Mouse (Mus musculus): ENCODE measurements around the gene Mill2. TPM values are rescaled to one million over a fixed set of nuclear protein-coding genes. Genes with fewer than 3 reads are reported as not detected.

Gene Mill2
- polyA plus RNA-seq, 1 experiment from 2014 or later = not detected

DNA sequence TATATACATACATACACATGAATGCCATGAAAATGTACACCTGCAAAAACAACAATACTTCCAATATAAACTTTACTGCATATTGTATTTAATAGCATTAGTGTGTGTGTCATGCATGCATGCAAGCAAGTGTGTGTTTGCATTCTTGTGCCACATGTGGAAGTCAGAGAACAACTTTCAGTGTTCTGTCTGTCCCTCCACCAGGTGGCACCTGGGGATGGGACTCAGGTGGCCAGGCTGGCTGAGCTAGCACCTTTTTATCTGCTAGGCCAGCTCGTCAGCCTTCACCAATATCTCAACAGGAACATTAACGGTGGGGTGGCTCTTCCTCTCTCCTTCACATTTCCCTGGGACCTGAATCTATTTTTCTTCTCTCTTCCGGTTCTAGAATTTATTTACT, 62.7 kb downstream of the Mill2 start:
- 73% methylated on average over 3 of the region's 3 CpGs for WGBS
- no peaks in the 10 kb centered on the region; the same call in 1 of the 2 replicates for H3K36me3 ChIP-seq (ENCODE audit: control insufficient read depth, insufficient read depth, low read length)
- no peaks in the 10 kb centered on the region for H3K9me3 ChIP-seq (ENCODE audit: control insufficient read depth, low read length)

GRCm38 (mm10) chr7:18904971-18905370, 65.2 kb downstream of the Mill2 start:
- ATAC-seq (replicated peaks; ENCODE audit: low FRiP score) (no peak), DNase-seq (ENCODE audit: low spot score) (no peak)
- Histone ChIP-seq H3K4me3 (ENCODE audit: low read depth, low read length) (no peak overlapping the region), H3K4me1 (replicated peaks; ENCODE audit: control insufficient read depth, insufficient read depth, low read length) (peaks cover 2% of the 10 kb centered on the region; the same call in 1 of the 2 replicates), H3K27ac (ENCODE audit: low read depth, low read length) (no peak overlapping the region), H3K4me2 (ENCODE audit: low read depth, low read length, severe bottlenecking) (no peak overlapping the region), H3K27me3 (ENCODE audit: control insufficient read depth, insufficient read depth, low read length) (no peaks in the 10 kb centered on the region), H3K36me3 (ENCODE audit: control insufficient read depth, insufficient read depth, low read length) (no peaks in the 10 kb centered on the region; the same call in 1 of the 2 replicates), H3K9me3 (ENCODE audit: control insufficient read depth, low read length) (no peaks in the 10 kb centered on the region), H3K9ac (ENCODE audit: low read length) (no peak overlapping the region)
- WGBS = 64% methylated on average over 3 of the region's 3 CpGs

More for the DNA sequence above, 62.7 kb downstream of the Mill2 start:
- DNase-seq (ENCODE audit: low spot score) (no peak), ATAC-seq (replicated peaks; ENCODE audit: low FRiP score) (no peak)
- no peak overlapping the region for H3K4me3 ChIP-seq (ENCODE audit: low read depth, low read length)
- no peak overlapping the region for H3K9ac ChIP-seq (ENCODE audit: low read length)
- H3K27me3 ChIP-seq (ENCODE audit: control insufficient read depth, insufficient read depth, low read length) = no peaks in the 10 kb centered on the region
- no peaks in the 10 kb centered on the region for H3K4me1 ChIP-seq (replicated peaks; ENCODE audit: control insufficient read depth, insufficient read depth, low read length)
- H3K27ac ChIP-seq (ENCODE audit: low read depth, low read length) = no peak overlapping the region
- no peak overlapping the region for H3K4me2 ChIP-seq (ENCODE audit: low read depth, low read length, severe bottlenecking)

DNA sequence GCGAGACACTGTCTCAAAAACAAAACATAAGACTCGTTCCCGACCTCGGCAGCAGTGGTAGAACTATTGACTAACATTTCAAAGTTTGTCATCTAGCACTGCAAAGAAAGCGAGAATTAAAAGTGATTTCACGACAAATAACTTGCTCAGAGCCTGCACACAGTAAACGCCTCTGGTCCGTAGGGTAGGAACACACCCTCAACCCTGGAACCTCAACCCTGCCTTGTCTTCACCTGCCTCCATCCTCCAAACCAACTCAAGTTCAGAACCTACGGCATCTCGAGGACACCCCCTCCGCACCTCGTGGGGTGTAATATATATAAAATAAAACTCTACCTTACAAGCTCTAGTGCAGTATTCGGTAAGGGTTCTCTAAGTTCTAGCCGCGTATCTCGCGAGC, 70.0 kb downstream of the Mill2 start:
- peak; percentile 3; the same call in 1 of the 2 replicates for ATAC-seq (replicated peaks; ENCODE audit: low FRiP score)

GRCm38 (mm10) chr7:18910241-18910831, 70.6 kb downstream of the Mill2 start, which contains the start of gene Ccdc61:
Ccdc61 (minus strand) TSS chr7:18910415.
- DNase-seq (ENCODE audit: low spot score) (peak; percentile 97), ATAC-seq (replicated peaks; ENCODE audit: low FRiP score) (peak; percentile 99)
- Histone ChIP-seq H3K4me2 (ENCODE audit: low read depth, low read length, severe bottlenecking) (peak within 1 kb of the TSS; percentile 57), H3K9me3 (ENCODE audit: control insufficient read depth, low read length) (no peaks in the 10 kb centered on the region), H3K27me3 (ENCODE audit: control insufficient read depth, insufficient read depth, low read length) (no peaks in the 10 kb centered on the region), H3K4me1 (replicated peaks; ENCODE audit: control insufficient read depth, insufficient read depth, low read length) (peaks cover 2% of the 10 kb centered on the region; the same call in 1 of the 2 replicates), H3K36me3 (ENCODE audit: control insufficient read depth, insufficient read depth, low read length) (no peaks in the 10 kb centered on the region), H3K9ac (ENCODE audit: low read length) (peak within 1 kb of the TSS; percentile 58), H3K4me3 (ENCODE audit: low read depth, low read length) (peak within 1 kb of the TSS; percentile 63), H3K27ac (ENCODE audit: low read depth, low read length) (no peak within 1 kb of the TSS)
- under 1% methylated on average over 33 of the region's 33 CpGs for WGBS

More for the DNA sequence above, 70.0 kb downstream of the Mill2 start:
- Histone ChIP-seq H3K4me1 (replicated peaks; ENCODE audit: control insufficient read depth, insufficient read depth, low read length) (peaks cover 2% of the 10 kb centered on the region; the same call in 1 of the 2 replicates), H3K4me3 (ENCODE audit: low read depth, low read length) (peak overlapping the region; percentile 63), H3K9ac (ENCODE audit: low read length) (peak overlapping the region; percentile 58), H3K4me2 (ENCODE audit: low read depth, low read length, severe bottlenecking) (peak overlapping the region; percentile 50), H3K27ac (ENCODE audit: low read depth, low read length) (no peak overlapping the region), H3K27me3 (ENCODE audit: control insufficient read depth, insufficient read depth, low read length) (no peaks in the 10 kb centered on the region), H3K36me3 (ENCODE audit: control insufficient read depth, insufficient read depth, low read length) (no peaks in the 10 kb centered on the region), H3K9me3 (ENCODE audit: control insufficient read depth, low read length) (no peaks in the 10 kb centered on the region)
- no peak for DNase-seq (ENCODE audit: low spot score)
- 7% methylated on average over 17 of the region's 17 CpGs for WGBS

Other genes with a start within 250 kb of the Mill2 start
- gene Psg23, start 223.5 kb upstream of the Mill2 start, polyA plus RNA-seq (2014; fragmentation: Nextera tagmentation; extraction: Ambion mirVana) = not detected in 2 replicates
- not detected in 2 replicates for gene Psg21, start 183.2 kb upstream of the Mill2 start, polyA plus RNA-seq (2014; fragmentation: Nextera tagmentation; extraction: Ambion mirVana)
- gene Psg20, start 153.8 kb upstream of the Mill2 start, polyA plus RNA-seq (2014; fragmentation: Nextera tagmentation; extraction: Ambion mirVana) = not detected in 2 replicates
- gene Psg22, start 121.9 kb upstream of the Mill2 start, polyA plus RNA-seq (2014; fragmentation: Nextera tagmentation; extraction: Ambion mirVana) = not detected in 2 replicates
- not detected in 2 replicates for gene Psg19, start 41.4 kb upstream of the Mill2 start, polyA plus RNA-seq (2014; fragmentation: Nextera tagmentation; extraction: Ambion mirVana)
- not detected in 2 replicates for gene Psg17, start 18.4 kb upstream of the Mill2 start, polyA plus RNA-seq (2014; fragmentation: Nextera tagmentation; extraction: Ambion mirVana)
- 0.48 and 0.94 TPM in 2 replicates for gene Pglyrp1, start 31.4 kb downstream of the Mill2 start, polyA plus RNA-seq (2014; fragmentation: Nextera tagmentation; extraction: Ambion mirVana)
- gene Ccdc61, start 70.4 kb downstream of the Mill2 start, polyA plus RNA-seq (2014; fragmentation: Nextera tagmentation; extraction: Ambion mirVana) = 32.2 and 32.6 TPM in 2 replicates
- gene Nova2, start 85.9 kb downstream of the Mill2 start, polyA plus RNA-seq (2014; fragmentation: Nextera tagmentation; extraction: Ambion mirVana) = 6.9 and 8.3 TPM in 2 replicates
- gene Nanos2, start 147.4 kb downstream of the Mill2 start, polyA plus RNA-seq (2014; fragmentation: Nextera tagmentation; extraction: Ambion mirVana) = not detected in 2 replicates
- gene Mypop, start 151.3 kb downstream of the Mill2 start, polyA plus RNA-seq (2014; fragmentation: Nextera tagmentation; extraction: Ambion mirVana) = 4.6 and 4.7 TPM in 2 replicates
- 31.6 and 39.4 TPM in 2 replicates for gene Irf2bp1, start 164.1 kb downstream of the Mill2 start, polyA plus RNA-seq (2014; fragmentation: Nextera tagmentation; extraction: Ambion mirVana)
- gene Foxa3, start 183.6 kb downstream of the Mill2 start, polyA plus RNA-seq (2014; fragmentation: Nextera tagmentation; extraction: Ambion mirVana) = not detected in 2 replicates
- 31.0 and 39.7 TPM in 2 replicates for gene Sympk, start 184.4 kb downstream of the Mill2 start, polyA plus RNA-seq (2014; fragmentation: Nextera tagmentation; extraction: Ambion mirVana)
- not detected in 2 replicates for gene Rsph6a, start 214.7 kb downstream of the Mill2 start, polyA plus RNA-seq (2014; fragmentation: Nextera tagmentation; extraction: Ambion mirVana)
- gene Dmwd, start 236.3 kb downstream of the Mill2 start, polyA plus RNA-seq (2014; fragmentation: Nextera tagmentation; extraction: Ambion mirVana) = 20.9 and 25.4 TPM in 2 replicates
- gene Dmpk, start 243.9 kb downstream of the Mill2 start, polyA plus RNA-seq (2014; fragmentation: Nextera tagmentation; extraction: Ambion mirVana) = 12.4 and 13.8 TPM in 2 replicates

All from forebrain, embryonic 11.5 days (tissue).